Mouse (Mus musculus) liver, postnatal 0 days (tissue): Measurements from ENCODE around the gene Hemk1.

Experiments used
- CTCF ChIP-seq: sonication (generic); IDR thresholded peaks from 2 replicates; pipeline ENCODE4 v1.5.1; 2016; ENCODE audit warnings: antibody characterized with exemption, low read depth
- EP300 ChIP-seq: IDR thresholded peaks from 2 replicates; pipeline ENCODE4 v1.6.1; 2016; ENCODE audit warnings: antibody characterized with exemption, low read depth, mild to moderate bottlenecking

- TF ChIP-seq CTCF (no peak), EP300 (no peak)
Measured at GRCm38 (mm10) chr9:107305601-107306542, 32.3 kb downstream of the Hemk1 start.
